Mouse (Mus musculus) heart, adult 2 months (tissue): Measurements from ENCODE around the gene Uqcc1.

Experiments
- CTCF ChIP-seq: fragments of 200-600 bp; IDR thresholded peaks from 2 replicates; pipeline ENCODE4 v1.8.1; 2022; ENCODE audit warnings: antibody characterized with exemption, mild to moderate bottlenecking, moderate library complexity
- EP300 ChIP-seq: fragments of 200-500 bp; IDR thresholded peaks from 2 replicates; pipeline ENCODE4 v1.6.1; 2011; ENCODE audit warnings: low read depth, low read length, control low read depth; ENCODE audit not compliant: insufficient read depth
- POLR2A ChIP-seq: fragments of 200-500 bp; IDR thresholded peaks from 2 replicates; pipeline ENCODE4 v1.6.1; 2011; ENCODE audit warnings: mild to moderate bottlenecking, low read depth, low read length, control low read depth; ENCODE audit not compliant: insufficient read depth

GRCm38 (mm10) chr2:155914684-155915083 lies 15.4 kb downstream of the Uqcc1 start:
- TF ChIP-seq CTCF = no peak
- no peak for TF ChIP-seq EP300
- no peak for TF ChIP-seq POLR2A
